Mouse (Mus musculus): ENCODE data around the gene Stk35. TPM values are rescaled to one million over a fixed set of nuclear protein-coding genes. Genes with fewer than 3 reads are reported as not detected.

Gene Stk35
- polyA plus RNA-seq, 1 experiment from 2014 or later, result 6.4 TPM

DNA sequence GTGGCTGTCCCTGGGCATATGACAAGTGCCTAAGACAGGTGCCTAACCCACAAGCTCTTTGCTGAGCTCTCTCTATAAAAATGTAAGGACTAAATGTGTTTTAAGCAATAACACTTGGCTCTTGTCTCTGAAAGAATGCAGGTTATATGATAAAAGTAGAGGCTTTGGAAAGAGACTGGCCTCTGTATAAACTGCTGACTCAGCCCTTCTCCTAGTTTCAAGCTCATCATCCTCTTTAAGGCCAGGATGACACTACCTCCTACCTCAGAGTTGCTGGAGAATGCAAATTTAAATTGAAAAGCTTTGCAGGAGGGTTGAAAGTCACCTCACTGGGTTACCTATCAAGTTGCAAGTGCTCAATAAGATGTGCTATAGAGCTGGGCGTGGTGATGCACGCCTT lies 23.0 kb downstream of the Stk35 start:
- Histone ChIP-seq H3K27me3 (ENCODE audit: control insufficient read depth, insufficient read depth, low read depth, low read length) (no peaks in the 10 kb centered on the region), H3K36me3 (ENCODE audit: control insufficient read depth, insufficient read depth, low read length) (peaks cover 4% of the 10 kb centered on the region; the same call in 1 of the 2 replicates), H3K9ac (ENCODE audit: low read depth, low read length) (no peak overlapping the region), H3K4me1 (ENCODE audit: control insufficient read depth, insufficient read depth, low read length) (no peaks in the 10 kb centered on the region; the same call in 1 of the 2 replicates), H3K9me3 (replicated peaks; ENCODE audit: control insufficient read depth, low read length, poor library complexity, severe bottlenecking) (no peaks in the 10 kb centered on the region), H3K27ac (ENCODE audit: low read length) (no peak overlapping the region), H3K4me3 (ENCODE audit: low read depth, low read length) (no peak overlapping the region), H3K4me2 (ENCODE audit: low read length) (no peak overlapping the region)
- 95% methylated on average over 2 of the region's 2 CpGs for WGBS
- no peak for ATAC-seq

GRCm38 (mm10) chr2:129824254-129824653 lies 23.9 kb downstream of the Stk35 start:
- ATAC-seq, result no peak
- 95% methylated on average over 6 of the region's 6 CpGs for WGBS
- Histone ChIP-seq H3K4me2 (ENCODE audit: low read length) (no peak overlapping the region), H3K9me3 (replicated peaks; ENCODE audit: control insufficient read depth, low read length, poor library complexity, severe bottlenecking) (no peaks in the 10 kb centered on the region), H3K36me3 (ENCODE audit: control insufficient read depth, insufficient read depth, low read length) (peaks cover 9% of the 10 kb centered on the region; the same call in 1 of the 2 replicates), H3K9ac (ENCODE audit: low read depth, low read length) (no peak overlapping the region), H3K4me3 (ENCODE audit: low read depth, low read length) (no peak overlapping the region), H3K27me3 (ENCODE audit: control insufficient read depth, insufficient read depth, low read depth, low read length) (no peaks in the 10 kb centered on the region), H3K27ac (ENCODE audit: low read length) (no peak overlapping the region), H3K4me1 (ENCODE audit: control insufficient read depth, insufficient read depth, low read length) (no peaks in the 10 kb centered on the region; the same call in 1 of the 2 replicates)

DNA sequence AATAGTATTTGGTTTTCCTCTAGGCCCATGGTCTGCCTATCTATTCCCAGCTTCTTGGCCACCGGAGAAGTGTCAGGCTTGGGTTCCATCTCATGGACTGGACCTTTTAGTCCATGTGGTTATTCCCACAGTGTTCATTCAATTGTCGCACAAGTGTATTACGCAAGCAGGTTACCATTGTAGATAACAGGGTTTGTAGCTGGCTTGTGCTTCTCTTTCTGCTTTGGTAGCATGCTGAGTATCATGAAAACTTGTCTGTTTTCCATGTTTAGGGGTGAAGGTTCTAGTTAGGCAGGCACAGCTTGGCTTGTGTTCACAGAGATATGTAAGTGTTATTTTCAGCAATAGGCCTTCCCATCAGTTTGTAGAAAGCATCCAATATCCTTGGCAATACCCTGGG lies 25.8 kb downstream of the Stk35 start:
- H3K27ac ChIP-seq (ENCODE audit: low read length), result no peak overlapping the region
- no peak for ATAC-seq
- H3K27me3 ChIP-seq (ENCODE audit: control insufficient read depth, insufficient read depth, low read depth, low read length), result no peaks in the 10 kb centered on the region
- no peaks in the 10 kb centered on the region for H3K9me3 ChIP-seq (replicated peaks; ENCODE audit: control insufficient read depth, low read length, poor library complexity, severe bottlenecking)
- peaks cover 9% of the 10 kb centered on the region; the same call in 1 of the 2 replicates for H3K36me3 ChIP-seq (ENCODE audit: control insufficient read depth, insufficient read depth, low read length)
- WGBS, result 97% methylated on average over 3 of the region's 3 CpGs
- no peak overlapping the region for H3K9ac ChIP-seq (ENCODE audit: low read depth, low read length)
- H3K4me3 ChIP-seq (ENCODE audit: low read depth, low read length), result no peak overlapping the region
- H3K4me2 ChIP-seq (ENCODE audit: low read length), result no peak overlapping the region
- no peaks in the 10 kb centered on the region for H3K4me1 ChIP-seq (ENCODE audit: control insufficient read depth, insufficient read depth, low read length)

- 73% methylated on average over 4 of the region's 4 CpGs for WGBS
- Histone ChIP-seq H3K4me2 (ENCODE audit: low read length) (no peak overlapping the region), H3K27ac (ENCODE audit: low read length) (no peak overlapping the region)
Measured at GRCm38 (mm10) chr2:129832993-129833392, 32.7 kb downstream of the Stk35 start.

DNA sequence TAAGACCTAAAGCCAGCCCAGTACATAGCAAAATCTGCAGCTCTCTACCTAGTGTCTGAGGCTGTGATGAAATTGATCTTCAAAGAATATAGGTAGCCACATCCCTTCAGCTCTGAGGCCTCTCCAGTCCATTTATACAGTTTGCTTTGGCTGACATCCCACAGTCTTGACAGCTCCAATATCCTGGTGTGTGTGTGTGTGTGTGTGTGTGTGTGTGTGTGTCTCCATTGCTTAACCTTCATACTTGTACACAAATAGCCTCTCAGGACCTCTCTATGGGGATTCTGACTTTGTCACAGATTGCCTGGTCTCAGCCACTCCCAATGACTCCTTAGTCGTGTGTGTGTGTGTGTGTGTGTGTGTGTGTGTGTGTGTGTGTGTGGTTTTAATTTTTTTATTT lies 33.9 kb downstream of the Stk35 start:
- ATAC-seq, result no peak
- Histone ChIP-seq H3K4me1 (ENCODE audit: control insufficient read depth, insufficient read depth, low read length) (no peaks in the 10 kb centered on the region), H3K4me2 (ENCODE audit: low read length) (no peak overlapping the region), H3K4me3 (ENCODE audit: low read depth, low read length) (no peak overlapping the region), H3K9me3 (replicated peaks; ENCODE audit: control insufficient read depth, low read length, poor library complexity, severe bottlenecking) (no peaks in the 10 kb centered on the region), H3K27ac (ENCODE audit: low read length) (no peak overlapping the region), H3K9ac (ENCODE audit: low read depth, low read length) (no peak overlapping the region), H3K36me3 (ENCODE audit: control insufficient read depth, insufficient read depth, low read length) (peaks cover 2% of the 10 kb centered on the region; the same call in 1 of the 2 replicates), H3K27me3 (ENCODE audit: control insufficient read depth, insufficient read depth, low read depth, low read length) (no peaks in the 10 kb centered on the region)
- WGBS, result 50% methylated on average over 1 of the region's 1 CpGs

More at GRCm38 (mm10) chr2:129832993-129833392, 32.7 kb downstream of the Stk35 start:
- H3K36me3 ChIP-seq (ENCODE audit: control insufficient read depth, insufficient read depth, low read length), result peaks cover 10% of the 10 kb centered on the region; the same call in 1 of the 2 replicates
- no peak for ATAC-seq
- no peaks in the 10 kb centered on the region for H3K4me1 ChIP-seq (ENCODE audit: control insufficient read depth, insufficient read depth, low read length)
- no peak overlapping the region for H3K9ac ChIP-seq (ENCODE audit: low read depth, low read length)
- H3K9me3 ChIP-seq (replicated peaks; ENCODE audit: control insufficient read depth, low read length, poor library complexity, severe bottlenecking), result no peaks in the 10 kb centered on the region
- no peak overlapping the region for H3K4me3 ChIP-seq (ENCODE audit: low read depth, low read length)
- no peaks in the 10 kb centered on the region for H3K27me3 ChIP-seq (ENCODE audit: control insufficient read depth, insufficient read depth, low read depth, low read length)

GRCm38 (mm10) chr2:129834881-129835280 lies 34.6 kb downstream of the Stk35 start:
- Histone ChIP-seq H3K9me3 (replicated peaks; ENCODE audit: control insufficient read depth, low read length, poor library complexity, severe bottlenecking) (no peaks in the 10 kb centered on the region), H3K27me3 (ENCODE audit: control insufficient read depth, insufficient read depth, low read depth, low read length) (no peaks in the 10 kb centered on the region), H3K27ac (ENCODE audit: low read length) (no peak overlapping the region), H3K4me3 (ENCODE audit: low read depth, low read length) (no peak overlapping the region), H3K9ac (ENCODE audit: low read depth, low read length) (no peak overlapping the region), H3K36me3 (ENCODE audit: control insufficient read depth, insufficient read depth, low read length) (peaks cover 2% of the 10 kb centered on the region; the same call in 1 of the 2 replicates), H3K4me1 (ENCODE audit: control insufficient read depth, insufficient read depth, low read length) (no peaks in the 10 kb centered on the region), H3K4me2 (ENCODE audit: low read length) (no peak overlapping the region)
- WGBS, result 87% methylated on average over 6 of the region's 6 CpGs
- ATAC-seq, result no peak

GRCm38 (mm10) chr2:129836921-129837320 lies 36.6 kb downstream of the Stk35 start:
- ATAC-seq, result no peak
- 43% methylated on average over 1 of the region's 1 CpGs for WGBS

DNA sequence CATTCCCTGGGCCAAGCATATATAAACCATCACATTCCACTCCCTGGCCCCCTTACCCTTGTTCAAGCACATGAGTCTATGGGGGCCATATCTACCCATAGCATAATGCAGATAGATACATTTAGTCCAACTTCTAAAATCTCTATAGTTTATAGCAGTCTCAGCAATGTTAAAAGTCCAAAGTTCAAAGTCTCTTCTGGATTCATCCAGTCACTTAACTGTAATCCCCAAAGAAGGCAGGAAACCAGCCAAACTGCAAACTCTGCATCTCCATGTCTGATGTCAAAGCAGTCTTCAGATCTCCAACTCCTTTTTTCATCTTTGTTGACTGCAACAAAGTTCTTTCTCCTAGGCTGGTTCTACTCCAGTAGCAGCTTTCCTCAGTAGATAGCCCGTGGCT lies 38.0 kb downstream of the Stk35 start:
- ATAC-seq, result no peak
- H3K9me3 ChIP-seq (replicated peaks; ENCODE audit: control insufficient read depth, low read length, poor library complexity, severe bottlenecking), result no peaks in the 10 kb centered on the region
- no peaks in the 10 kb centered on the region for H3K36me3 ChIP-seq (ENCODE audit: control insufficient read depth, insufficient read depth, low read length)
- no peak overlapping the region for H3K9ac ChIP-seq (ENCODE audit: low read depth, low read length)
- no peak overlapping the region for H3K4me3 ChIP-seq (ENCODE audit: low read depth, low read length)
- H3K27ac ChIP-seq (ENCODE audit: low read length), result no peak overlapping the region
- H3K4me2 ChIP-seq (ENCODE audit: low read length), result no peak overlapping the region
- H3K27me3 ChIP-seq (ENCODE audit: control insufficient read depth, insufficient read depth, low read depth, low read length), result no peaks in the 10 kb centered on the region
- no peaks in the 10 kb centered on the region for H3K4me1 ChIP-seq (ENCODE audit: control insufficient read depth, insufficient read depth, low read length)
- 93% methylated on average over 1 of the region's 1 CpGs for WGBS

More at GRCm38 (mm10) chr2:129836921-129837320, 36.6 kb downstream of the Stk35 start:
- Histone ChIP-seq H3K4me2 (ENCODE audit: low read length) (no peak overlapping the region), H3K27me3 (ENCODE audit: control insufficient read depth, insufficient read depth, low read depth, low read length) (no peaks in the 10 kb centered on the region), H3K9ac (ENCODE audit: low read depth, low read length) (no peak overlapping the region), H3K27ac (ENCODE audit: low read length) (no peak overlapping the region), H3K4me1 (ENCODE audit: control insufficient read depth, insufficient read depth, low read length) (no peaks in the 10 kb centered on the region), H3K36me3 (ENCODE audit: control insufficient read depth, insufficient read depth, low read length) (peaks cover 2% of the 10 kb centered on the region; the same call in 1 of the 2 replicates), H3K9me3 (replicated peaks; ENCODE audit: control insufficient read depth, low read length, poor library complexity, severe bottlenecking) (no peaks in the 10 kb centered on the region), H3K4me3 (ENCODE audit: low read depth, low read length) (no peak overlapping the region)

GRCm38 (mm10) chr2:129845826-129846225 lies 45.5 kb downstream of the Stk35 start:
- Histone ChIP-seq H3K4me2 (ENCODE audit: low read length) (no peak overlapping the region), H3K36me3 (ENCODE audit: control insufficient read depth, insufficient read depth, low read length) (no peaks in the 10 kb centered on the region), H3K4me1 (ENCODE audit: control insufficient read depth, insufficient read depth, low read length) (no peaks in the 10 kb centered on the region), H3K27ac (ENCODE audit: low read length) (no peak overlapping the region), H3K9ac (ENCODE audit: low read depth, low read length) (no peak overlapping the region), H3K4me3 (ENCODE audit: low read depth, low read length) (no peak overlapping the region), H3K27me3 (ENCODE audit: control insufficient read depth, insufficient read depth, low read depth, low read length) (no peaks in the 10 kb centered on the region), H3K9me3 (replicated peaks; ENCODE audit: control insufficient read depth, low read length, poor library complexity, severe bottlenecking) (no peaks in the 10 kb centered on the region)
- 83% methylated on average over 3 of the region's 3 CpGs for WGBS
- ATAC-seq, result no peak

All from midbrain, embryonic 16.5 days (tissue).